Mouse (Mus musculus): Measurements from ENCODE around the gene Lcn8.
"Not testable (repeated sequence)": the region's sequence is repeated elsewhere in the genome, so short reads cannot be mapped to it uniquely, and the experiment has no call there.

Lcn8 gene

DNA sequence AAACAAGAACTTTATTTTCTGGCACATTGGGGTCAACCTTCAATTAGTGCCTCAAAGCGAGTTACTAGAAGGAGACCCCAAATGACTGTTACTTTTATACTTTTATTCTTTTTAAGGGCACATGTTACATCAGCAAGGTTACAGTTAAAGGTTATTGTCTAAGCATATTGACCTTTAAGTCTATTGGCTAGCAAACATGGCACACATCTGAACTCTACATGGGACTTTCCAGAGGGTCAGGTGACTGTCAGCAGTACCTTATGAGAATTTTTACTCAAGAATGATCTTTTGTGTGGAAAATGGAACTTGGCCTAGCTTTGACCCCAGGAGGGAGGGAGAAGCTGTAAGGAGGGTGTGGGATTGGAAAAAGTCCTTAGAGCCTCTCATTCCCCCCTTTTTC lies 13.6 kb downstream of the Lcn8 start:
- DNase-seq (ENCODE audit: low read depth, low spot score) = no peak

DNA sequence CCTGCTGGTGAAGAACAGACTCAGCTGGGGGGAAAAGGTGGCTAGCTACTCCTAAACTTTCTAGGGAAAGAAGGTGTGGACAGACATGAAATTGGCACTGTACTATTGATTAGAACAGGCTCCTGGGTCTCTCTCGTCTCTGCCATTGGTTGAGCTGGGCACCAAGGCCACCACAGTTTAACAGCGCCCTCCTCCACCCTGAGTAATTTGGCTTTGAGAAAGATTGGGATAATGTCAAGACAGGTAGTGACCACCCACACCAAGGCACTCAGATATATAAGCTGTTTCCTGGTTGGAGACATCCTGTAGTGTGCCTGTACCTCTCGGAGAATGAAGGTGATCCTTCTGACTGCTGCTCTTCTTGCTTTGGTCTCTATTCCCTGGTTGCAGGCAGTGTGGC lies 23.6 kb downstream of the Lcn8 start, which contains the start of gene Lcn6:
Gene Lcn6, plus strand, starts transcription at position 301 of the 400 bp plus-strand sequence.
- DNase-seq (ENCODE audit: low read depth, low spot score) = no peak

DNA sequence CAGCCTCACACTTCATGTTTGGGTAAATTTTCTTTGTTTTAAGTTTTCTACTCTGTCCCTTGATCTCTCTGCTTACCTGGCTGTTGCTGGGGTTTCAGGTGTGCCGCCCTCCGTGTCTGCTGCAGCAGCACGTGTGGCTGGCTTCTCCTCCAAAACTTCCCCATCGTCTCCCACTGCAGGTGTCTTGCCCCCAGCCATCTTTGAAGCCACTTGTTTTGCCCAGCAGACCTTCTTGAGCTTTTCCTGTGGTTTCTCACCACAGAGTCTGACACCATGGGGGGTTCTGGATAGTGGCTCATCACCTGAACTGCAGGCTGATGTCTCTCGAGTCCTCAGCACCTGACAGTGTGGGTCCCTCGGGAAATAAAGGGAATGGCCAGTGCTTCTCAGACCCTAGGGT lies 26.6 kb downstream of the Lcn8 start:
- no peak for DNase-seq (ENCODE audit: low read depth, low spot score)

DNA sequence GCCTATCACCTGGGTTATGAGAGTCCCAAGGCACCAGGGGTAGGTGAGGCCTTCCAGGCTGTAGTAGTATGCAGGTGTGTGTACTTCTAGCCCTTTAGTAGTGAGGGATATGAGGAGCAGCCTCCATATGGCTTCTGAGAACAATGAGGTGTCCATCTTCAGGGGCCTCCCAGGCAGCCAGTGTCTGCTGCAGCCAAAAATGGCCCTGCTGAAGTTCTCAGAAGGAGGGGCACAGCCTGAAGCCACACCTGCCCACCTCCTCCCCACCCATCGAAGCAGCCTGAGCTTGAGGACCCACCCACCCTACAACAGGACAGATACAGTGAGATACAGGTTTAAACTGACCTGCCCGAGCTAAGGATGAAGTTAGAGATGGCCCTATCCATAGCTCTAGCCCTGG lies 29.5 kb downstream of the Lcn8 start, which contains the start of gene Lcn10:
Gene Lcn10, plus strand, starts transcription at position 301 of the 400 bp plus-strand sequence.
- DNase-seq (ENCODE audit: low read depth, low spot score) = no peak

DNA sequence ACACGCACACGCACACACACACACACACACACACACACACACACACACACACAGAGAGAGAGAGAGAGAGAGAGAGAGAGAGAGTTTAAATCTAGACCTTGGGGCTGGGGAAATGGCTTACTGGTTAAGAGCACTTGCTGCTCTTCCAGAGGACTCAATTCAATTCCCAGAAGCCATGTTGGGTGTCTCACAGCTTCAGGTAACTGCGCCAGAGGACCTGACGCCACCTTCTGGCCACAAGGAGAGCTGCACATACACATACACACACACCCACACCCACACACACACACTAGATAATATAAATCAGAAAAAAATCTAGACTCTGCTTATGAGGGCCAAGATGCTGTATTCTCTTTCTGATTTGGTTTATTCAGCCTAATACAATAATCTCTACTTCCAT lies 34.0 kb downstream of the Lcn8 start:
- no peak for DNase-seq (ENCODE audit: low read depth, low spot score)

DNA sequence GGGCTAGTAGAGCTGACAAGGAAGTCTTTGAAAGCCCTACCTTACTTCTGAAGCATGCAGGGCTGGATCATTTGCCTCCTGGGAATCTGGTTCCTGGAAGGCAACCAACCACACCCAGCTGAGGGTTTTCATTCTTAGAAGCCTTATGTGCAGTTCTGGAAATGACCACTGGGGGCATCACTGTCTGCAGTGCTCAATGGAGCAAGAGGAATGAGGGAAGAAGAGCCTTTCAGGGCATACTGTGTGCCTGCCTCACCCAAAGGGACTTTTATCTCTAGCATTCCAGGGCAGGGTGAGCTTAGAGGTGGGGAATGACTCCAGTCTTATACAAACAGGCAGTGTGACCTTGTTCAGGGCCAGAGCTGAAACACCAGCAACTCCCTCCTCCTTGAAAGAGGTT lies 41.7 kb downstream of the Lcn8 start:
- peak; percentile 47 for DNase-seq (ENCODE audit: low read depth, low spot score)

DNA sequence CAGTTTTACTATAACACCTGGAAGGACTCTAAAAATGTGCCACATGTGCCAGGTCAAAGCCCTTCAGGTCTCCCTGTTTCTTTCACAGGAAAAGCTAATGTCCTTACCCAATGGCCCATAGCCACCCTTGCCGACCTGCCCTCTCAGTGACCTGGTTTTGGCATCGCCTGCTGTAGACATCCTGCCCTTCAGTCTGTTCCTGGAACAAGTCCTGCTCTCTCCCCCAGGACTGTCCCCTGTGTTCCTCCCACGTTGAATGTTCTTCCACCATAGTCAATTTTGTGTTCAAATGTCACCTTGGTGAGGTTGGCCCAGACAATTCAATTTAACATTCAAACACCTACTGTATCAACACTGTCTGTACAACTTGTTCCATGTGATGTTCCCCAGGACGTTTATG lies 44.0 kb downstream of the Lcn8 start:
- DNase-seq (ENCODE audit: low read depth, low spot score) = no peak

DNA sequence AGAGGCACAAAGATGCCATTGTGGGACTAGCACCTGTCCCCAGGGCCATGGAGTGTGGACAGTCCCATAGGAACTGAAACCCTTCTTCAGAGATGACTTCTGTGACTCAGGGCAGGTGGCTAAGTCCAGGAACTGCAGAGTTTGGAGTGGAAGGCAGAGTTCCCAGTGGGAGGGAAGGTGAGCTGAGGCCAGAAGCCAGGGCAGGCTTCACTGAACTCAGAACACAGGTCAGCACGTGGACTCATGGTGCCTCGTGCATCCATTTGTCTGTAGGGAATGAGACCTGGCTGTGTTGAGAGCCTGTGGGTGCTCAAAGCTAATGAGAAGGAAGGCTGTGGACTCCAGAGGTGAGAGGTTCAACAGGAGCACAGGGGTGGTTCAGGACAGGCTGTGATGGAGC lies 45.8 kb downstream of the Lcn8 start:
- no peak for DNase-seq (ENCODE audit: low read depth, low spot score)

DNA sequence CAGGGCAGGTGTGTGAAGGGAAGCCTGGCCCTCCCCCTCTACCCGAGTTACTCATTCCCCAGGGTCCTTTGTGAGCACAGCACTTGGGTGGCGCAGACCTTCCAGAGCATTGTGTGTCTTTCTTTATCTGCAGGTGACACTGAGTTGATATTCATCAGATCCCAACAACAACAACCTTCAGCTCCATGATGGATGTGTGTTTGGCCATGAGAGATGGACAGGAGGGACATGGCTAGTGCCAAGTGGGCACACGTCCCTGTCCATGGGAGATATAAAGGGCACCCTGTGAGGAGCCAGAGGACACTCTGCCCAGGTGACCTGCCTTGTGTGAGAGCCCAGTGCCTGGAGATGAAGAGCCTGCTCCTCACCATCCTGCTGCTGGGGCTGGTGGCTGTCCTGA lies 46.8 kb downstream of the Lcn8 start, which contains the start of gene Obp2a:
Gene Obp2a, plus strand, starts transcription at position 301 of the 400 bp plus-strand sequence.
- DNase-seq (ENCODE audit: low read depth, low spot score) = not testable (repeated sequence)

DNA sequence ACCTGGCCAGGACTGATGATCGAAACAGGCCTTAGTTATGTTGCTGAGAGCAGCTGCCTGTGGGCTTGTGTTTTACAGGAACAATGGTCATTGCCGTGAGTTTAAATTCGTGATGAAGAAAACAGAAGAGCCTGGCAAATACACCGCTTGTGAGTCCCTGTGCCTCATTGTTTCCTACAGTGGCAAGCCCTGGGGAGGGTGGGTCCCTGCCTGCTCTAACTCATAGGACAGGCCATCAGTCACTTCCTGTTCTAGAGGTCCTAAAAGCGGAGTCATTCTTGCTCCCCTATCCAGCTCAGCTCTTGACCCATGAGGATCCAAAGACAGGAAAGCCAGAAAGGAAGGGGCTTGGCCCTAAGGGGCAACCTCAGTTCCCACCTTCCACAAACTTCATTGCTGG lies 48.1 kb downstream of the Lcn8 start:
- no peak for DNase-seq (ENCODE audit: low read depth, low spot score)

DNA sequence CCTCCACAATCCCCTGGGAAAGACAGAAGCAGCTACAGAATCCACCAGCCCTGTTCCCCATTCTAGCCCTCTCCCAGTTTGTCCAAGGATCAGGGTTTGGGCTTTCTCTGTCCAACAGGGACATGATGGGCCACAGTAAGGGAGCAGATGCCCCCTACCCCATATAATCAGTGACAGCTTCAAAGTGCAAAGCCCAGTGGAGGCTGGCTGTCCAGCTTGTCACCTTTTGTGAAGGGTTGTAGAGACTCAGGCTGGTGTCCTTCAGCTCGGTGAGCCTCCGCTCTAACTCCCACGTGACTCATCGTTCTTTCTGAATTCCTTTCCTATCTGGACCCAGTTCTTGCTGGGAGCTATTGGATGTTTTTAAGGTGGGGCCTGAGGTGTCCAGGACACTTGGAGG lies 50.8 kb downstream of the Lcn8 start:
- DNase-seq (ENCODE audit: low read depth, low spot score) = no peak
